Mouse (Mus musculus): ENCODE data around the gene Rfx4.

Rfx4 gene

DNA sequence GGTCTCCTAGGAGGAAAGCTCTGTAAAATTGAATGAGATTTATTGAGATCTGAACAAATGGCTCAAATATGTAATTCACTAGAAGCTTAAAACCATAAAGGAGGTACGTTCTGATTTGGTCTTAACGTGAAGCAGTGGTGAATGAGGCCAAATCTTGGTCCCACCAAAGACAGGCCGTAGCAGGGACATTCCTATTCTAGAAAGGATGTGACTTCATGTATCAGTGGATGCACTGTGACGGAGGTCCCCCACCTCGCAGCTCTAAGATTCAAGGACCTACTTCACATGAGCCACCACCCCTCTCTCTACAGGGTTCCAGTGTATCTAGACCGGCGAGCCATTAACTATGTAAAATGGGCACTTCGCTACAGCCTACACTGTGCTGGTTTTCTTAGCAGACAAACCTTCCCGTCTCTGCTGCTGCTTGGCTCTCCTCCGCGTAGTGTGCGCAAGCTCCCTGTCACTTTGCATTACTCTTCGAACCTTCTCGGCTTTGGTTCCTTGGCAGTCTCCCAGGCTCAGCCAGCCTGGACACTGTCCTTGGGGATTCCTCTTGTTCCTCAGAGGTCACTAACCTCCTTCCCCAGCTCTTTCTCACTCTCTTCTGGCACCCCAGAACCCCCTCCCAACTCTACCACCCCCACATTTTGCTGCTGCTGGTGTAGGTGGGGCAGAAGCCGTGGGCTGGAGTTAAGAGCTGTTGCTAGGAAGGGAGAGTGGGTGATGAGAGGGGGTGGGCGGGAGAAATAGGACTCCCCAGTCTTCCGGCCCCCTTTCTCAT lies 153.3 kb downstream of the Rfx4 start:
- no peak for DNase-seq (ENCODE audit: low spot score in 2 of 2)

DNA sequence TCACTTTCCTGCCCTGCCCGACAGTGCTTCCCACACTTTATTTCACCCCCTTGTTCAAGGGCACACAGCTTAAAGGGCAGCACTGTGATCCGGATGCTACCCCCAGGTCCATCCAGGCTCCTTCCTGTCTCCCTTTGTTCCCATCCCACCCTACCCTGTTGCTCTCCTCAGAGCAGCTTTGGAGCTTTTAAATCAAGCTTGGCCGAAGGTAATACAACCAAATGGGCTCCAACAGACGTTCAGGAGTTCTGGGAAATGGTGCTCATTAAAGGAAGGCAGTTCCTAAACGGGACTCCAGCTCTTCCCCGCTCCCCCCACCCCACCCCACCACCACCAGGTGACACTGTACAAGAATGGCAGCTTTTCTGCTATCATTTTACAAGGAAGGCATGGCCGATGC lies 154.3 kb downstream of the Rfx4 start:
- no peak for DNase-seq (ENCODE audit: low spot score in 2 of 2)

GRCm38 (mm10) chr10:84910758-84911384 lies 155.0 kb downstream of the Rfx4 start:
- DNase-seq (ENCODE audit: low spot score in 2 of 2), result no peak

DNA sequence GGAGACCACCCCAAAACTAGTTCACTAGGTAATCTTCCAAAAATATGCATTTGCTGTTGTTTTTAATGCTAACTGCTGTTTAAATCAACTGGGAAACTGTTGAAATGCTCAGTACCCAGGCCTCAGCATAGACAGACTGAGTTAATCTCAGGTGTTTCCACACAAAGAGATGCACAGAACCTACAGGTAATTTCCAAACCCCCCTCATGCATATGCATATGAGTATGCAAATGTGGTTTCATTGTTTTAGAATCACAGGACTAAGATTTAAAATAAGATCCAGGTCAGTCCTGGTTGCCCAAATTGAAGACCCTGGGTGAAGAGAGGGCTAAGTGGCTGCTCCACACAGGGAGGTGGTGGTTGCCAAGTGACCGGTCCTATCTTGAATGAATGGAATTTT lies 157.3 kb downstream of the Rfx4 start:
- DNase-seq (ENCODE audit: low spot score in 2 of 2), result no peak

DNA sequence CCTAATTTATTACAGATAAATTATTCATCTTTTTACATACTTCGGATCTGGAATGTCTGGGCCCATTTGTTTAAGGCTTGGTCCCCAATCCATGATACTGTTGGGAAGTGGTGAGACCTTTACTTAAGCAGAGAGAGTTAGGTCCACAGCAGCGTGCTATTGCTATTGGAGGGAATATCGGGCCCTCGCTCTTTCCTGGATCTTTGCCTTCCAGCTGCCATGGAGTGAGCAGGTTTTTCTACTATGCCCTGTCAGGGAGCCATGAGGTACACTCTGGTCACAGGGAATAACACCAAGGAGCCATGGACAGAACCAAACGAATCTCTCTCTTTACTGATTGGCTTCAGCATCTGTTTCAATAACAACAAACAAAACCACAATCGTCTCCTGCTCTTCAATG lies 159.6 kb downstream of the Rfx4 start:
- DNase-seq (ENCODE audit: low spot score in 2 of 2), result no peak

- DNase-seq (ENCODE audit: low spot score in 2 of 2), result peak; percentile 88 to 89
Measured at GRCm38 (mm10) chr10:84916810-84917730, 161.2 kb downstream of the Rfx4 start, which contains the start of gene Ric8b. Gene Ric8b (plus strand): TSS chr10:84917616.

DNA sequence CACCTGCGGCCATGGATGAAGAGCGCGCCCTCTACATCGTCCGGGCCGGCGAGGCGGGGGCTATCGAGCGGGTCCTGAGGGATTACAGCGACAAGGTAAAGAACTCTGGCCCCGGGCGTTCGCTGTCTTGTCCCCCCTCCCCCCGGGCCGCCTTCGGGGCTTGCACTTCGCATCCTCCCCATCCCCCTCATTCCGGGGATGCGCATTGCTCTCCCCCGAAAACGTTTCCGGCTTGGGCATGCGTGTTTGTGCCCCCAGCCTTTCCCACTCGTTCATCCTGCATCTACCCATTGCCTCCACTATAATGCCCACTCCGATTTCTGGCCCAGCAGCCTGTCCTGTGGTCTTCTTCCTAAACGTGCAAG lies 161.9 kb downstream of the Rfx4 start:
- DNase-seq (ENCODE audit: low spot score in 2 of 2), result peak in 1 of 2 experiments; percentile 2

DNA sequence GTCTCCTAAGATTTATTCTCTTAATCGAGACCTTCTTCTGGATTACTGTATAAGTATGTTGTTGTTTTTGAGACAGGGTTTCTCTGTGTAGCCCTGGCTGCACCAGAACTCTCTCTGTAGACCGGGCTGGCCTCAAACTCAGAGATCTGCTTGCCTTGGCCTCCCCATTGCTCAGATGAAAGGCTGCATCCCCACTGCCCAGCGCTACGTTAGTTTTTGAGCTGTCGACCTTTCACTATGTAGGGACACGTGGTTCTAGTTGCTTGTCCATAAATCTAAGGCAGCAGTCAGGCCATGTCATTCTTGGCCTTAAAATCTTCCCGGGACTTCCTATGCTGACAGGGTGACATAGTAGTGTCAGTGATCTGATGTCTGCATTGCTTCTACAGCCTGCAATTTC lies 170.5 kb downstream of the Rfx4 start:
- DNase-seq (ENCODE audit: low spot score in 2 of 2), result no peak

- DNase-seq (ENCODE audit: low spot score in 2 of 2), result no peak
Measured at GRCm38 (mm10) chr10:84926885-84927284, 171.0 kb downstream of the Rfx4 start.

DNA sequence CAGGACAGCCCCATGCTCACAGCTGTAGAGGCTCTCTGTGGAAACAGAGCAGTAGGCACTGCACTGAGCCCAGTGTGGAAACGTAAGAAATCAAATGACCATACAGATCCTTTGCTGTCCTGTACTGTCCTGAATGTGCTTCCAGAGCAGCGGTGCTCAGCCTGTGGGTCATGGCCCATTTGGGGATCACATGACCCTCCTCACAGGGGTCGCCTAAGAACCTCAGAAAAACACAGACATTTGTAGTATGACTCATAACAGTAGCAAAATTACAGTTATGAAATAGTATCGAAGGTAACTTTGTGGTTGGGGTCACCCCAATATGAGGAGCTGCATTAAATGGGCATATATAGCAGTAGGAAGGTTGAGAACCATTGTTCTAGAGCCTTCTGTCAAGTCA lies 172.6 kb downstream of the Rfx4 start:
- no peak for DNase-seq (ENCODE audit: low spot score in 2 of 2)

DNA sequence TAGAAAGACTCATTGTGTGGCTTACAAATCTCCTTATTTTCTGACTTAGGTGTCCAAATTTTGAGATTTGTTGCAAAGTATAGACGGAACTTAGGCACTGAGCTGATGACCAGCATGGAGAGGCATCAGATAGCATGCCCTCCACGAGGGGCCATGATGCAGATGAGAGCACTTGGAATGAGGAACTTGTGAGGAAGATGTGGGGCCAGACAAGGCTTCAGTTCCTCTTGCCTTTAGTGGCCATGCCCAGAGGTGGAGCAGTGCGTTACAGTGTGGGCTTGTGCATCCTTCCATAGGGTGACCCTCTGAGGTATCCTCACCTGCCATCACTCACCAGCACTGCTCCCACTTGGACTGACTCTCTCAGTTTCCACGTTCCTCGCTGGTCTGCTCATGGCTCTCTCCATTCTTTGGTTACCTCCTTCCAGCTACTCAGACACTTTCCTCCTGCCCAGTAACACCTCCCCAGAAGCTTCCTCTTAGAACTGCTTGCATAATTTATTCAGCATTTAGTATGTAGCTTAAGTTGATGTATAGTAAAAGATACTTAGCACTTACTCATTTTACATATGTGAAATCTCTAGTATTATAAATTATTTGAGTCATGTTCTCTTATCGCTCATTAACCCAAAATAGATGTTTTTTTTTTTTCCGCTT lies 179.8 kb downstream of the Rfx4 start:
- DNase-seq (ENCODE audit: low spot score in 2 of 2), result peak in 1 of 2 experiments; percentile 41

GRCm38 (mm10) chr10:84936832-84937515 lies 181.1 kb downstream of the Rfx4 start:
- DNase-seq (ENCODE audit: low spot score in 2 of 2), result no peak

DNA sequence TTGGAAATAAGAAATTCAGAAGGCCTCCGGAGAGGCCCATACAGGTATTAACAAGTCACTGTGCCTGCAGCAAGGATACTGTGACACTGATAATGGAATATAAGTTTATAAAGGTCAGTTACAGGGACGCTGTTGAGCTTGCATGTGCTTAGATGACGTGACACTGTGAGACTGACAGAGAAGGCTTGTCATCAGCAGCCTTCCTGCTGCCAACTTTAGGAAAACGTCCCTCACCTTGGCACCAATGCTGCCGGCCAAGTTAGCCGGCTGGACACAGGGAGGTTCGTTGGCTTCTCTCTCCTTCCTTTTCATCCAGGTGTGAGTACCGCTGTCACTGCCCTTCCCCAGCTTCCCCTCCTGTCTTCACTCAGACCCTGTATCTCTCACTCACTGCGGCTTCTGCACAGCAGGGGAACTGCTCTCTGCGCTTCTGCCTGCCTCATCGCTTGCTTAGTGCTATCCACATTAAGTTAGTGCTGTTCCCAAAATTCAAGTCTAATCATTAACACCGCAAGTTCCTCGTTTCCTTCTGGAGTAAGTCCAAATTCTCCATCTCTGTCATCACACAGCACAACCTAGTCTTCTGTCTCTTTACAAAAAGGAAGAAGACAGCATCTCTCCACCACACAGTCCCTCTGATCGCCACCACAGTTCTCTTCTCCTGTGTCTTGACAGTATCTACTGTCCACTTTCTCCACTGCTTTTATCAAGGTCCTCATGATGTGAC lies 182.4 kb downstream of the Rfx4 start:
- DNase-seq (ENCODE audit: low spot score in 2 of 2), result no peak

- no peak for DNase-seq (ENCODE audit: low spot score in 2 of 2)
Measured at GRCm38 (mm10) chr10:84938886-84939285, 183.0 kb downstream of the Rfx4 start.

GRCm38 (mm10) chr10:84940356-84940755 lies 184.5 kb downstream of the Rfx4 start:
- DNase-seq (ENCODE audit: low spot score in 2 of 2), result no peak

DNA sequence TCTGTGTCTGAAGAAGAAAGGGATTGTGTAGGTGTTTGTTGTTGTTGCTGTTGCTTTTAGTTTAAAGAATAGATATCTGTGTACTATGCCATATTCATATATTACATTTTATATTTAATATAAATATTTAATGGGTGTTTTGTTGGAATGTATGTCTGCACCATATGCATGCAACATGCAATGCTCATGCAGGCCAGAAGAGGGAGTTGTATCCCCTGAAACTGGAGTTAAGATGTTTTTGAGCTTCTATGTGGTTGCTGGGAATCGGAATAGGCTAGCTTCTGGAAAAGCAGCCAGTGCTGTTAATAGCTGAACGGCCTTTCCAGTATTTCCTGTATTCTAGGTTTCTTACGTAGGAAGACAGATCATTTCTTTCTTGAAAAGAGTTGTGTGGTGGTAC lies 189.8 kb downstream of the Rfx4 start:
- DNase-seq (ENCODE audit: low spot score in 2 of 2), result no peak

GRCm38 (mm10) chr10:84948970-84949683 lies 193.3 kb downstream of the Rfx4 start:
- no peak for DNase-seq (ENCODE audit: low spot score in 2 of 2)

DNA sequence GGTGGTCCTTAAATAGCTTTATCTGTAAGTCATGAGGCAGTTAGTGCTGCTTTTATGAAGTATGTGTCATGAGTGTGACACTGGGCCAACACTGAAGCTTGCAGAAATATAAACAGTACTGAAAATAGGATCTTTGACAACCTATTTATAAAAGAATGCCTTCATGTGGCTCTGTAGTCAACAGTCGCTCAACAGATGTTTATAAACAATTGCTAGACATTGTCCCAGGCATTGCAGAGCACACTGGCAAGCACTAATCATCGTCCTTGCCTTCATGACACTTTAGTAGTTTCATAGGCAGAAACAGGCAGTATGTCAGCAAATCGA lies 193.8 kb downstream of the Rfx4 start:
- DNase-seq (ENCODE audit: low spot score in 2 of 2), result no peak

- DNase-seq (ENCODE audit: low spot score in 2 of 2), result no peak
Measured at GRCm38 (mm10) chr10:84950384-84950783, 194.5 kb downstream of the Rfx4 start.

- no peak for DNase-seq (ENCODE audit: low spot score in 2 of 2)
Measured at GRCm38 (mm10) chr10:84954236-84954635, 198.4 kb downstream of the Rfx4 start.

All from natural killer cell, adult 2 months (primary cell).